Mouse (Mus musculus): ENCODE measurements at regions not wholly inside any gene's neighbourhood (a gene's known extent, or its start where the extent isn't known, plus 50 kb on each side); places are given as distances from the start of the nearest gene placed in this dataset.
A peak's percentile ranks its signal among the peaks of the same experiment; 100 is the strongest.

GRCm38 (mm10) chr3:91416137-91416536, 325.5 kb upstream of the 9130204L05Rik start:
- DNase-seq, result peak; percentile 3 to 9

Data from cerebellum, postnatal 10 days (tissue).